Mouse (Mus musculus): Measurements from ENCODE around the gene Mical3. TPM values are rescaled to one million over a fixed set of nuclear protein-coding genes. Genes with fewer than 3 reads are reported as not detected.
A peak's percentile ranks its signal among the peaks of the same experiment; 100 is the strongest.

Gene Mical3
- polyA plus RNA-seq, 1 experiment from 2014 or later = 27.4 TPM

DNA sequence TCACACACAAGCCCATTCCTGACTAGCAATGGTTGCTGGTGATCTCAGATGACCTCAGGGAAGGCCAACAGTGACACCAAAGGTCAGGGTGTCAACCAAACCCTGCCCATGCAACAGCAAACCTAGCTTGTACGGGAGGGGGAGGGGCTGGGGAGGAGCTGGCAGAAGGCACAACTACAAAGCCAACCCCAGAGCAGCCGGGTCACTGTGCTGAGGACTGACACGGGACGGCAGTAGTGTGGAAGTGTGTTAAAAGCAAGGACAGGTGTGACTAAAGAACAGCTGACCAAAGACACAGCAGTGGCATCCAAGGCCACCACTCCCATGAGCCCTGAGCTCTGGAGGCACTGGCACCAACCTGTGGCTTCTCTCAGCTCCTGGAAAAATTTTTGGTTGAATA, 93.7 kb downstream of the Mical3 start:
- Histone ChIP-seq H3K4me2 (replicated peaks; ENCODE audit: low read depth, low read length) (no peak overlapping the region), H3K4me1 (replicated peaks; ENCODE audit: control insufficient read depth, insufficient read depth, low read length) (no peaks in the 10 kb centered on the region), H3K27ac (ENCODE audit: low read depth, low read length) (no peak overlapping the region), H3K4me3 (ENCODE audit: low read depth, low read length) (no peak overlapping the region), H3K9ac (ENCODE audit: low read depth, low read length) (no peak overlapping the region), H3K9me3 (ENCODE audit: control insufficient read depth, low read length) (no peaks in the 10 kb centered on the region), H3K36me3 (ENCODE audit: control insufficient read depth, insufficient read depth, low read length) (no peaks in the 10 kb centered on the region), H3K27me3 (ENCODE audit: control insufficient read depth, insufficient read depth, low read length) (no peaks in the 10 kb centered on the region)
- no peak for ATAC-seq (ENCODE audit: low FRiP score)
- DNase-seq (ENCODE audit: low spot score) = no peak
- WGBS = 43% methylated on average over 4 of the region's 4 CpGs

DNA sequence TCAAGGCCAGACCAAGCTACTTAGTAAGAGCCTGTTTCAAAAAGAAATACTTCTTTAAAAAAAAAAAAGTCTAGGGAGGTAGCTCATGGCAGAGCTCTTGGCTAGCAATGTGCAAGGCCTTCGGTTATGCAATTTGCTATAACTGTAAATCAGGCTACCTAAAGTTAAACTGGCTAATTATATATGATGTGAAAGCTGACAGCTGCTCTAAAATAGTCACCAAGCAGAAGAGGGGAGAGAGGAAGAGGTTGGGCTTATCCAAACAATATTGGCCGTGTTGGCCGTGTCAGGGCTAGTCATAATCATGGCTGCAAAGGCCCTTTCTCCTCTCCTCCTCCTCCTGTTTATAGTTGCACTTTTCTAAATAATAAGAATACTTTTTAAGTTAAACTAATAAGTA, 94.9 kb downstream of the Mical3 start:
- Histone ChIP-seq H3K4me1 (replicated peaks; ENCODE audit: control insufficient read depth, insufficient read depth, low read length) (no peaks in the 10 kb centered on the region), H3K9me3 (ENCODE audit: control insufficient read depth, low read length) (no peaks in the 10 kb centered on the region), H3K4me2 (replicated peaks; ENCODE audit: low read depth, low read length) (no peak overlapping the region), H3K9ac (ENCODE audit: low read depth, low read length) (no peak overlapping the region), H3K27me3 (ENCODE audit: control insufficient read depth, insufficient read depth, low read length) (no peaks in the 10 kb centered on the region), H3K4me3 (ENCODE audit: low read depth, low read length) (no peak overlapping the region), H3K27ac (ENCODE audit: low read depth, low read length) (no peak overlapping the region), H3K36me3 (ENCODE audit: control insufficient read depth, insufficient read depth, low read length) (no peaks in the 10 kb centered on the region)
- ATAC-seq (ENCODE audit: low FRiP score) (no peak), DNase-seq (ENCODE audit: low spot score) (no peak)
- WGBS = 88% methylated on average over 3 of the region's 3 CpGs

DNA sequence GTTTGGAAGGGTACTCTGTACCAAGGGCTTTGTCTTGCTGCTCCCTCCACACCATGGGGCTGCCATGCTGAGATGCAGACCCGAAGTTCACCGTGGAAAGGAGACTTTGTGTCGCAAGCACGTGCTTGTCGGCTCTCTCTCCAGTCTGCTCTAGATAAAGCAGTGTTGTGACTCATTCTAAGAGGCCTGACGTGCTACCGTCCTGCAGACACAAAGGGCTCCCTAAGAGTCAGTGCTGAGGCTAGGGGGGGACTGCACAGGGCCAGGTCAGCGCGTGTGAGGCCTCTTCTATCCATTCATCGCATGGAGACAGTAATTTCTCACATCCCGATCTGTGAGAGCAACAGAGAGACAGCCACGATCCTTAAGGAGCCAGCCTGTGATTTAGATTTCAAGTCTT, 95.5 kb downstream of the Mical3 start:
- H3K27me3 ChIP-seq (ENCODE audit: control insufficient read depth, insufficient read depth, low read length) = no peaks in the 10 kb centered on the region
- peak; percentile 53; the same call in 1 of the 2 replicates for ATAC-seq (ENCODE audit: low FRiP score)
- no peak overlapping the region for H3K9ac ChIP-seq (ENCODE audit: low read depth, low read length)
- H3K4me2 ChIP-seq (replicated peaks; ENCODE audit: low read depth, low read length) = no peak overlapping the region
- H3K36me3 ChIP-seq (ENCODE audit: control insufficient read depth, insufficient read depth, low read length) = no peaks in the 10 kb centered on the region
- 58% methylated on average over 12 of the region's 12 CpGs for WGBS
- no peaks in the 10 kb centered on the region for H3K4me1 ChIP-seq (replicated peaks; ENCODE audit: control insufficient read depth, insufficient read depth, low read length)
- no peak overlapping the region for H3K4me3 ChIP-seq (ENCODE audit: low read depth, low read length)
- no peaks in the 10 kb centered on the region for H3K9me3 ChIP-seq (ENCODE audit: control insufficient read depth, low read length)
- peak; percentile 8 for DNase-seq (ENCODE audit: low spot score)
- no peak overlapping the region for H3K27ac ChIP-seq (ENCODE audit: low read depth, low read length)

DNA sequence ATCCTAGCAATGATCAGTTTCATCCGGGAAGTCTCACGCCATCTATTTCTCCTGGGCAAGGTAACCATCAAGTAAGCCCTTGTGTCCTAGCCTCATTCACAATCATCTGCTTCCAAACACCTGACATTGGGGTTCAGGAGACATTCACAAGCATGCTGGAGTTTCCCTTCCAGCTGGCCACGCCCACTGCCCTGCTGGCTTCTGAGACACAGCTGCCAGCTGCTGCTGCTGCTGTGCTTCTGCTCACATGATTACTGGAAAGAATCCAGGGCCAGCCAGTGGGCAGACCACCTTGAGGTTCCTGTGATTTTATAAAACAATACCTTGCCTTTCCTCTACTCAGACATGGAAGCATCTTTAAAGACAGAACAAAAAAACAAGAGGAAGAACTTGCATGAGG, 97.5 kb downstream of the Mical3 start:
- no peak for DNase-seq (ENCODE audit: low spot score)

DNA sequence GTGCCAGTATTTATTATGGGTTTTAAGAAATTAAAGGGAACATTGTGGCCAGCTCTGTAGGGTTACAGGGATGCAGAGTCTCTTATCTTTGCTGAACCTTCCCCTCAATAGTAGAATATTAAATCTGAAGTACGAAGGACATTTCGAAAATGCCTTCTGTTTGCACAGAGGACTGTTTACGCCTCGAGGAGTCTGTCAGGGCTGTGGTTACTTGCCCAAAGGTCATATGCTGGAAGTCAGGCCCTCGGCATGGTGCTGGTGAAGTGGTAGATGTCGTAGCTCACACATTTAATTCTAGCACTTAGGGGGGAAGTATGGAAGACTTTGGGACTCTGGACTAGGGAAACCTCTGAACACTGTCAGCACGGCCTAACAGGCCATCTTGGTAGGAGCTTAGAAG, 99.4 kb downstream of the Mical3 start:
- Histone ChIP-seq H3K9ac (ENCODE audit: low read depth, low read length) (no peak overlapping the region), H3K27ac (ENCODE audit: low read depth, low read length) (no peak overlapping the region), H3K27me3 (ENCODE audit: control insufficient read depth, insufficient read depth, low read length) (no peaks in the 10 kb centered on the region), H3K36me3 (ENCODE audit: control insufficient read depth, insufficient read depth, low read length) (0 out of 2 replicates have a peak, but pooled peaks cover 2% of the 10 kb centered on the region), H3K9me3 (ENCODE audit: control insufficient read depth, low read length) (no peaks in the 10 kb centered on the region), H3K4me2 (replicated peaks; ENCODE audit: low read depth, low read length) (no peak overlapping the region), H3K4me1 (replicated peaks; ENCODE audit: control insufficient read depth, insufficient read depth, low read length) (no peaks in the 10 kb centered on the region), H3K4me3 (ENCODE audit: low read depth, low read length) (no peak overlapping the region)
- WGBS = 96% methylated on average over 7 of the region's 7 CpGs
- DNase-seq (ENCODE audit: low spot score) (no peak), ATAC-seq (ENCODE audit: low FRiP score) (no peak)

More for the DNA sequence above, 97.5 kb downstream of the Mical3 start:
- no peak overlapping the region for H3K4me2 ChIP-seq (replicated peaks; ENCODE audit: low read depth, low read length)
- no peaks in the 10 kb centered on the region for H3K4me1 ChIP-seq (replicated peaks; ENCODE audit: control insufficient read depth, insufficient read depth, low read length)
- H3K4me3 ChIP-seq (ENCODE audit: low read depth, low read length) = no peak overlapping the region
- no peaks in the 10 kb centered on the region for H3K9me3 ChIP-seq (ENCODE audit: control insufficient read depth, low read length)
- H3K9ac ChIP-seq (ENCODE audit: low read depth, low read length) = no peak overlapping the region
- 0 out of 2 replicates have a peak, but pooled peaks cover 2% of the 10 kb centered on the region for H3K36me3 ChIP-seq (ENCODE audit: control insufficient read depth, insufficient read depth, low read length)
- 92% methylated on average over 3 of the region's 3 CpGs for WGBS
- H3K27me3 ChIP-seq (ENCODE audit: control insufficient read depth, insufficient read depth, low read length) = no peaks in the 10 kb centered on the region
- H3K27ac ChIP-seq (ENCODE audit: low read depth, low read length) = no peak overlapping the region
- ATAC-seq (ENCODE audit: low FRiP score) = no peak

DNA sequence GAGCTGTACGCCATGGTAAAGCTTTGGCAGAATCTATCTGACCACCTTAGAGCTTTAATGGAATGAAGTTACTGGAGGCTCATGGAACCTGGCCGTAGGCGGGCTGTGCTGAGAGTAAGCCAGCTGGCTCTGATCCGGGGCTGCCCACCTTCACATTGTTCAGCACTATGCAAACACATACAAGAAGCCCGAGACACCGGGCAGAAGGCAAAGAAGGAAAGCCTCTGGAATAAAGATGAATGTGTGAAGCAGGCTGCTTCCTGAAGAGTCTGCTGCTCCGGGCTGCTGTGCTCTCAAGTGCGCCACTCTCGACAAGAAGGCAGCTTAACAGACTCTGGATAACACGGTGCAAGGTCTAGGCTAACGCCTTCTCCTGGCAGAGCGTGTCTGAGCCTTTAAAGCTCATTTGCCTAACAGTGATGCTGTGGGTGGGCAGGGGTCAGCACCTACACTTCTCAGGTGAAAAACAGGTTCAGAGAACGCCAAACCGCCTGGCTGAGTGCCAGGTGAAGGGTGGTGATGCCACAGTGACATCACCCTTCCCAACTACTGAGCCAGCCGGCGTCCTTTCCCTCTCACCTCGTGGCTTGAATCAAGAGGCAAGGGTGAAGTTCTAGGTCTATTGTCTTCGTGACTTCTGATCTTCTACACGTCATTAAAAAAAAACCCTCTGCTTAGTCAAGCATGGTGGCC, 100.8 kb downstream of the Mical3 start:
- 93% methylated on average over 19 of the region's 19 CpGs for WGBS
- H3K36me3 ChIP-seq (ENCODE audit: control insufficient read depth, insufficient read depth, low read length) = 0 out of 2 replicates have a peak, but pooled peaks cover 2% of the 10 kb centered on the region
- H3K27me3 ChIP-seq (ENCODE audit: control insufficient read depth, insufficient read depth, low read length) = no peaks in the 10 kb centered on the region
- H3K9ac ChIP-seq (ENCODE audit: low read depth, low read length) = no peak overlapping the region
- ATAC-seq (ENCODE audit: low FRiP score) (no peak), DNase-seq (ENCODE audit: low spot score) (no peak)
- no peak overlapping the region for H3K4me2 ChIP-seq (replicated peaks; ENCODE audit: low read depth, low read length)
- H3K4me1 ChIP-seq (replicated peaks; ENCODE audit: control insufficient read depth, insufficient read depth, low read length) = no peaks in the 10 kb centered on the region
- no peak overlapping the region for H3K27ac ChIP-seq (ENCODE audit: low read depth, low read length)
- H3K9me3 ChIP-seq (ENCODE audit: control insufficient read depth, low read length) = no peaks in the 10 kb centered on the region
- H3K4me3 ChIP-seq (ENCODE audit: low read depth, low read length) = no peak overlapping the region

DNA sequence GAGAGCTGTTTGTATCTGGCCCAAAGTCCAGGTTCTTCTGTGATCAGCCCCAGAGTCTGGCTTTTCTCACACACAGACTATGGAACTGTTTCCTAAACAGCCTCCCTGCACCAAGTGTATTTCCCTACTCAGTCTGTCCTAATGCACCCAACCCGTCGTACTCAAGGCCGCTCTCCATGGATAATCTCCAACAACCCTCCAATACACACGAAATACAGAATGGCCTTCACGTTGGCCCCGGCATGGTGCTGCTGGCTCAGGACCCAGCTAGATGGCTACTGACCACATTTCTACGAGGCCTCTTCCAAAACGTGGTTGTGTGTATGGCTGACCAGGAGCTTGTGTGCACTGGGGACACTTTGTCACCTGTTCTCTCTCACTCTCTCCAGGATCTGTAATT, 102.3 kb downstream of the Mical3 start:
- Histone ChIP-seq H3K9me3 (ENCODE audit: control insufficient read depth, low read length) (no peaks in the 10 kb centered on the region), H3K27ac (ENCODE audit: low read depth, low read length) (no peak overlapping the region), H3K9ac (ENCODE audit: low read depth, low read length) (no peak overlapping the region), H3K4me2 (replicated peaks; ENCODE audit: low read depth, low read length) (no peak overlapping the region), H3K27me3 (ENCODE audit: control insufficient read depth, insufficient read depth, low read length) (no peaks in the 10 kb centered on the region), H3K4me1 (replicated peaks; ENCODE audit: control insufficient read depth, insufficient read depth, low read length) (no peaks in the 10 kb centered on the region), H3K4me3 (ENCODE audit: low read depth, low read length) (no peak overlapping the region), H3K36me3 (ENCODE audit: control insufficient read depth, insufficient read depth, low read length) (0 out of 2 replicates have a peak, but pooled peaks cover 2% of the 10 kb centered on the region)
- WGBS = 91% methylated on average over 8 of the region's 8 CpGs
- no peak for DNase-seq (ENCODE audit: low spot score)
- no peak for ATAC-seq (ENCODE audit: low FRiP score)

DNA sequence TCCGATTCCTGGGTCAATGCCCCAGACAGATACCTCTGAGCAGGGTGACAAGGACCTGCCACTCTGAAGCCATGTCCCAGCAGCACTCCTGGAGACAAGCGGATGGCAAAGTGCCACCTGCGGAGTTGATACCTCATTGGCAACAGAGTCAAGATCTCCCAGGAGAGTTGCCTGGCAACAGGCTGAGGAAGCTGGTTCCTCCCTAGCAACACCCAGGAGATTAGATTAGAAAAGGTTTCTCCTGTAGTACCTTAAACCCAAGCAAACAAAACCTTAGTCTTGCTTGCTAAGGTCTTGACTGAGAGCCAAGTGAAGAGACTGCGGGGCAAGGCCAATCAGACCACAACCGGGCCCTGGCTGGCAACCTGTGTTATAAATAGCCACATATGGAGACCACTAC, 103.5 kb downstream of the Mical3 start:
- peaks cover 3% of the 10 kb centered on the region; the same call in 1 of the 2 replicates for H3K36me3 ChIP-seq (ENCODE audit: control insufficient read depth, insufficient read depth, low read length)
- H3K9me3 ChIP-seq (ENCODE audit: control insufficient read depth, low read length) = no peaks in the 10 kb centered on the region
- no peak overlapping the region for H3K9ac ChIP-seq (ENCODE audit: low read depth, low read length)
- H3K4me2 ChIP-seq (replicated peaks; ENCODE audit: low read depth, low read length) = no peak overlapping the region
- WGBS = 72% methylated on average over 5 of the region's 5 CpGs
- H3K27ac ChIP-seq (ENCODE audit: low read depth, low read length) = no peak overlapping the region
- no peak for DNase-seq (ENCODE audit: low spot score)
- no peaks in the 10 kb centered on the region for H3K27me3 ChIP-seq (ENCODE audit: control insufficient read depth, insufficient read depth, low read length)
- H3K4me3 ChIP-seq (ENCODE audit: low read depth, low read length) = no peak overlapping the region
- no peaks in the 10 kb centered on the region for H3K4me1 ChIP-seq (replicated peaks; ENCODE audit: control insufficient read depth, insufficient read depth, low read length)
- ATAC-seq (ENCODE audit: low FRiP score) = no peak

DNA sequence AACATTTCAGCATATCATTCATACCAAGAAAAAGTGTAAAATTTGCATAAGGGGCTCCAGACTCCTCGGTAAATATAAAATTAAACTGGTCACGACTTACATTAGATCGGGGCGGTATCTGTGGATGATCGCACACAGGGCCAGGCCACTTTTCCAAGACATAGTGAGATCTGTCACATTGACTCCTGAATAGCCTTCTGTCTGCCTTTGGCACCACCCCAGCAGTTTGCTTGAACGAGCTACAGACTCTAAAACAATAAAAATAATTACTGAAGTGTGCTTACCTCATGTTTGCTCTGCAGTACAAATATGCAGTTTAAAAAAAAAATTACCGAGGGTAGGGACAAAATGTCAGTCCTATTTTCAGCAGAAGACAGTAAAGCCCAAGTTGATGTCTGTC, 103.9 kb downstream of the Mical3 start:
- no peak overlapping the region for H3K27ac ChIP-seq (ENCODE audit: low read depth, low read length)
- DNase-seq (ENCODE audit: low spot score) (no peak), ATAC-seq (ENCODE audit: low FRiP score) (no peak)
- no peak overlapping the region for H3K4me2 ChIP-seq (replicated peaks; ENCODE audit: low read depth, low read length)
- WGBS = 87% methylated on average over 7 of the region's 7 CpGs
- no peak overlapping the region for H3K9ac ChIP-seq (ENCODE audit: low read depth, low read length)
- no peaks in the 10 kb centered on the region for H3K27me3 ChIP-seq (ENCODE audit: control insufficient read depth, insufficient read depth, low read length)
- H3K4me3 ChIP-seq (ENCODE audit: low read depth, low read length) = no peak overlapping the region
- H3K9me3 ChIP-seq (ENCODE audit: control insufficient read depth, low read length) = no peaks in the 10 kb centered on the region
- H3K4me1 ChIP-seq (replicated peaks; ENCODE audit: control insufficient read depth, insufficient read depth, low read length) = no peaks in the 10 kb centered on the region
- peaks cover 5% of the 10 kb centered on the region; the same call in 1 of the 2 replicates for H3K36me3 ChIP-seq (ENCODE audit: control insufficient read depth, insufficient read depth, low read length)

Data from hindbrain, embryonic 11.5 days (tissue).